Mouse (Mus musculus) T-cell, adult 2 months (primary cell): Measurements from ENCODE around the gene Dnajc6.

Experiments
- DNase-seq: peaks from one replicate; pipeline ENCODE4 v3.0.0; 2022; ENCODE audit warnings: low spot score

Gene Dnajc6

DNA sequence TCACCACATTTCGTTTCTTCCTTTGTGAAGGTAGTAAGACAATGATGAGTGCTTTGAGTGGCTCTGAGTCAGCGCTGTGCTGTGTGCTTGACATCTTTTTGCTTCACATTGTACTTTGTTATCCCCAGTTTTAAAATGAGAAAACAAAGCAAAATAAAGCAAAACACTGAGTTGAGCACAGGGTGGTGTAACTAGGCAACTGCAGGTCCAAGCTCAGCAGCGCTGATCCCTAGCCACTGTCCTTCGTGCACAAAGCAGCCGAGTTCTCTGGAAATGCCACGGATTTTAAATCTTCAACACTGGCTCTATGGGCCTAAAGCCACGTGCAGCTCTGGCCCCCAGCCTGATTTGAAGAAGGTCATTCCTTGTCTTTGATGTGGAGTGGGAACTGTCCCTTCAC is 72.6 kb downstream of the Dnajc6 start:
- DNase-seq = no peak

DNA sequence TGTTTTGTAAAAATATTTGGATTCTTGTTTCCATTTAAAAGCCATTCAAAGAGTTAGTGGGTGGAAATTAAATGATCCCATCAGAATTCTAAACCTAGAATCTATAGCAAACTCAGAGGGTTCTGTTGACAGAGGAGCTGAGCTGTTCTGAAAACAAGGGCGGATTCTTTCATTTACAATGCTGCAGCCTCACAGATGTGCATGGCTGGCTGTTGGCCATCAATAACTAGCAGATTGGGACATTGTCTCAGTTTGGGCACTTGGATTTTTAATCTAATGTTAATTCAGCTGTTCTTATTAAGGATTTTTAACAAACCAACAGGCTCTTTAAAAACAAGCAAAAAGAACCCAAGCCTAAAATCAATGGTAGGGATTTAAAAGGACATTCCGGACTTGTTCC is 75.7 kb downstream of the Dnajc6 start:
- no peak for DNase-seq

DNA sequence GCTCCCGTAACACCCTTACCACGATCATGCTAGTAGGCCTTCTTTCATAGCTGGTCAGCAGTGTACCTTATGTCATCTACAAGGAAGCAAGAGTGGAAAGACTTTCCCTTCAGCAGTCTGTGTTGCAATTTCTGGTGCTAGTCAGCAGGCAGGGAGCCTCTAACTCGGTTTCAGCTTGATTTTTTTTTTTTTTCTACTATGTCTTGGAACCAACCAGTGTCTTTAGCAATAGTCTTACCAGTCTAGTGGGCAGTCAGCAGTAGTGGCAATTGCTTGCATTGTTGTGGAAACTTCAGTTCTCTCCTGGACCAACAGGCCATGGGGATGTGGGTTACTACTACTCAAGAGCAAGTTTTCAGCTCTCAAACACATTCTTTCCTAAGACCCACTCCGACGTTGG is 78.9 kb downstream of the Dnajc6 start:
- no peak for DNase-seq

DNA sequence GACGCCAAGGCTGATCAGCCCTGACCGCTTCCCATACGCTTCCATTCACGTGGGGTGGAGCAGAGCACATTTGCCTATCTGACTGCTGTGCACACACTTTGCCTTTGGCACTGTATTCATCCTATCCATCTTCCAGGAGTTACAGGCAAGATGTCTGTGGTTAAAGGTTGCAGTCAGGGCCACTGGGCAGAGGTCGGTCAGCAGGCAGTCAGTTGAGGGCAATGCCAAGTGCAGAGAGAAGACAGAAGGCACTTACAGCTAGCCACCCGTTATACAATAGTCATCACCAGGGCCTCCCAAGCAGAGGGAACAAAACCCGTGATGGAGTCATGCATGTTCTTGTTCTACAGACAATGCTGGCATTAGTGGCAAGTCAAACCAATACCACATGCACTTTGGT is 82.3 kb downstream of the Dnajc6 start:
- DNase-seq = no peak

DNA sequence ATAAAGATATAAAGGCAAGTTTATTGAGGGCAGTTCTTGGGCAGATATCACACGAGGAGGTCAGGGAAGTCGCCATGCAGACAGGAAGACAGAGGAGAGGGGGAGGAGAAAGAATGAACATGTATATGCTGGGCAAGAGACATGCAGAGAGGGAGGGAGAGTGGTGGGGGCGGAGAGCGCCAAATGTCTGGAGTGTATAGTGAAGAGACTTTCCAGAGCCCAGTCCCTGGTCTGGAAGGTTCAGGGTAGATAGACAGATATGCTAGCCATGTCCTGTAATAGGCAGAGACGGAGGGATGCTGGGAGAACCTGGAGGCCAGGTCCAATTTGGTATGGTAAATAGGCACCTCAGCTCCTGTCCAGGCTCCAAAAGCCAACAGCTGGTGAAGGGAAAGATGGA is 83.1 kb downstream of the Dnajc6 start:
- no peak for DNase-seq

DNA sequence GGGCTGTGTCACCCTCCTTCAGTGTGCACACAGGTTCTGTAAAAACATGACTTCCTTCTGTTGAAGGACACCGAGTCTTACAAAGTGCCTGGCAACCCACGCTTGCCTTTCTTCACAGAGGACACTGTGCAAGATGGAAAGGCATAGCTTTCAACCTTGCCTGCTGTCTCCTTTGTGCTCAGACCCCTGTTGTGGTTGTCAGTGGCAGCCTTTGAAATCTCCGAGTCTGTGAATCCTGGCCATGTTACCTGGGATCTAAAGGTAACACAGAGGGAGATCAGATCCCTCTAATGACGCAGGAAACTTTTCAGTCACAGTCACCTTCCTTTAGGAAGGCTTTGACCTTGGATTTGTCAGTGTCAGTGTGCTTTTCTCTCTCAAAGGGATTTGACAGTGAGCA is 84.7 kb downstream of the Dnajc6 start:
- no peak for DNase-seq

DNA sequence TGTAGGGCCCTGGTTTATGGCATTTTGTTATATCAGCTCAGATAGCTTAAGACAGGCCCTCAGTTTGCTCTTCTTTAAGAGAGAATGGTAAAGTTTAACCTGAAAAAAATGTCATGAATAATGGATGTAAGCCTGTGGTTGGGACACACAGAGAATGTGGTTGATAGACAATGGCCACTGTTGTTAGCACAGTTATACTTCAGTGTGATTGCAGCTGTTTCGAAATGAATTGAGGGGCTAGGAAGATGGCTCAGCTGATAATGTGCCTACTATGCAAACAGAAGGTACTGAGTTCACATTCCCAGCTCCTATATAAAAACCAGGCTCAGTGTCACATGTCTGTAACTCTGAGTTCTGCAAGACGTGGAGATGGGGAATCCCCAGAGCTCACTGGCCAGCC is 86.4 kb downstream of the Dnajc6 start:
- no peak for DNase-seq

DNA sequence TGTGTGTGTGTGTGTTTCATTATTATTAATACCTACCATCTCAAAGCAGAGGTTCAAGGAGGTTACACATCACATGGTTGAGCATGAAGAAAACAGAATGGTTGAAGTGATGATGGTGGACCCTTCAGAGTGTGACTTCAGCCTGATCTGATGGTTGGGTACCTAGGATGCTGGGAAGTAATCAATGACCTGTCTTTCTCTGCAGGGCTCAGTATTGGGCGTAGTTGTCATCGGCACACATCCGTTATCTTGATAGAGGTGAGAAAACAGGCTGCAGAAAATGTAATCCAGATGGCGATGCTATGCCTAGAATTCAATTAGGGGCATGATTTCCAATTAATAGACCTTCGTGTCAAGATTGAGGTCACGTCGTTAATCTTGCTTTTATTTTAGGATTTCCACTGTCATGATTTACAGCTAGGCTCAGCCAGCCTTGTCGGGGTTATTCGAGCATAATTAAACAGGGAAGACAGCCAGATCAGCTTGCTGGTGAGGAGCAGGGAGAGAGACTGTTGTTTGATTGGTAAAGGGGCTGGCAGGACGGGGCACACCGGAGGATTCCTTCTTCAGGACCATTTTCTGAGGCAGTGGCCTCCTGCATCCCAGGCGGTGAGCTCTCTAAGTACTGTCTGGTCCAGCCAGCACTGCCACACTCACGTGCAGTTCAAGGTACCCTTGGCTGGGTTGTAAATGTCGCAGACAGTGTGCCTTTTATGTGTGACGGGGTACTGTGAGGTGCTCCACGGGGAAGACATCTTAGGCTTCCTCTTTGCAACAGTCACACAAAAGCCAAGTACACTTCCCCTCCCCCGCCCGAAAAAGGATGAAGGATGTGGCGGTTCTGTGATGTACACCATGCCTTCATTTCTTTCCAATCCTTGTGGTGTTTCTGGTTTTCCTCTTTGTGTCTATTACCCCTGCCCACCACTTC is 88.3 kb downstream of the Dnajc6 start:
- peak; percentile 3 for DNase-seq

DNA sequence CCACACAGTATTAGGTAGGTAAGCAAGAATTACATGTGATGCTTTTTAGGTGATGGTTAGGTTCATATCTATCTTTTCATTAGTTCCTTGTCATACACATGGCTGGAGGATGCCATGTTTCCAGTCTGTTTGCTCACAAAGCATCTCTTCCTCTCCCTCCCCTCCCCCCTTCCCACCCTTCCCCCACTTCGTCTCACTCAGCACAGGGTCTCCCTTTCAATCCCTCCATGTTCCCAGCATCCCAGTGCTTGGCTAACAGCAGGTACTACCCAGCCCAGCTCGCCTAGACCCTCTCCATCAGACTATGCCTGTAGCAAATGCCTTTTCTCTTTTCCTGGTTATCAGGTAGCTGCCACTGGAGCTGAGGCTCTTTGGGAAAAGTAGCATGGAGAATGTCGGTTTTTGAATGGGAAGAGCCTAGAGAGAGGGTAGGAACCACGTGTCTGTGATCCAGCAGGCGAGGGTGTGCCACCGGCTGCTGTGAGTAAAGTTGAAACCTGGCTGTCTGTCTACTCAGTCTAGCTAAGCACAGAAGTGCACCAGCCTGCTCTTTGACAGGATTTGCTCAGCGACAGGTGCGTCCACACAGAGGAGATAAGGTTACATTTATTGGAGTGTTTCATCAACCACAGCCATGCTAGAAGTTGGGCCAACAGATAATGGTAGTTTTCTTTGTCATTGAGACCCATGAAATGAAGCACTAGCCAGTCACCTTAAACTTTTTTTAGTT is 89.2 kb downstream of the Dnajc6 start:
- no peak for DNase-seq

DNA sequence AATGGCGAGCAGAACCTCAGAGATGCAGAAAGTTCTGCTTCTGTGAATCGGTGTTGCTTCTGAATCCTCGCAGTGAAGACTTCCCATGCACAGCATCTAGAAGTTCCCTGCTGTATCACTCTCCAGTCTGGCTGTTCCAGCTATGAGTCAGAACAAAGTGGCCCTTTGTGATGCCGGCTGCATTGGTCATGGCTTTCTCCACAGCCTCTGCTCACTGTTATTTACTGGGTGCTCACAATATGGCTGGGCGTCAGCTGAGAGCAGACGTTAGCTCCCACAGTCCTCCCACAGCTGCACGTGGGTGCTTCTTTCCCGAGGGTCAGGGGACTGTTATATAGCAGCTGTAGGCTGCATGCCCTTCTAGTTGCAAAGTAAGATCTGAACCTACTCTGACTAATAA is 92.5 kb downstream of the Dnajc6 start:
- DNase-seq = no peak

DNA sequence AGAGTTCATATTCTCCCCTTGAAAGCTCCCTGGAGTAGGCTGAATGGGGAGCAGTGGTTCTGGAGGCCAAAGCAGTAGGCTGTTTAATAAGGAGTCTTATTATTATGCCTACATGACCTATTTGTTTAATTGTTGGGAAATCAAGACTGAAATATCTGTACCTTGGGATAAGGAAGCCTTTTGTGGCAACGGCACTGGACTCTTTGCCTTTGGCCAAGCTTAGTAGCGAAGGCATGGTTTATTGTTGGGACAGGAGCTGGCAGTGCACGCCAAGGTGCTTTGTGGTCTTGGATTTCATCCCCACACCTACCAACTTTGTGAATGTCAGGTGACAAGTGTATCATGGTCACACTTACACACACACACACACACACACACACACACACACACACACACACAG is 93.3 kb downstream of the Dnajc6 start:
- DNase-seq = no peak

DNA sequence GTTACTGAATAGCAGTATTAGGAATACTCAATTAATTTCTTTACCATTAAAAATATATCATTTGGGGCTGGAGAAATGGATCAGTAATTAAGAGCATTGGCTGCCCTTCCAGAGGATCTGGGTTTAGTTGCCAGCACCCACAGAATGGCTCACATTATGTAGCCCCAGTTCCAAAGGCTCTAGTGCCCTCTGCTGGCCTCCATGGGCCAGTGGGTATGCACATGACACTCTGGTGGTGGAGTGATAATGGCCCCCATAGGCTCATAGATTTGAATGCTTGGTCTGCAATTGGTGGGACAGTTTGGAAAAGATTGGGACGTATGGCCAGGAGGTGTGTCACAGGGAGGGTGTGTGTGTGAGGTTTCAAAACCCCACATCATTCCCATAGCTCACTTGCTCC is 95.0 kb downstream of the Dnajc6 start:
- no peak for DNase-seq

DNA sequence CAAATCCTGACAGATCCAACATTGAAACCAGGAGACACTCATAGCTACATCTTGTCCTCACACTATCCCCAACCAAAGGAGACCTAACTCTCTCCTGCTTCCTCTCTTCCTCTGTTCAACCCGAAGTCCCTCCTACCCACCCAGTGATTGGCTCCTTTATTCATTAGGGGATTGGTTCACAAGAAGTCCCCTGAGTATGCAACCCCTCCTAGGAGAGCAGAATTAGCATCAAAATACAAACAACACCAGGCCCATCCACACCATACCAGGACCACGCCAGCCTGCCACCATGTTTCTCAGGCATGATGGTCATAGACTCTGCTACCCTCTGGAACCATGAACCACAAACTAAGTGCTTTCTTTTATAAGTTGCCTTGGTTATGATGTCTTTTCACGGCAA is 96.0 kb downstream of the Dnajc6 start:
- DNase-seq = no peak

DNA sequence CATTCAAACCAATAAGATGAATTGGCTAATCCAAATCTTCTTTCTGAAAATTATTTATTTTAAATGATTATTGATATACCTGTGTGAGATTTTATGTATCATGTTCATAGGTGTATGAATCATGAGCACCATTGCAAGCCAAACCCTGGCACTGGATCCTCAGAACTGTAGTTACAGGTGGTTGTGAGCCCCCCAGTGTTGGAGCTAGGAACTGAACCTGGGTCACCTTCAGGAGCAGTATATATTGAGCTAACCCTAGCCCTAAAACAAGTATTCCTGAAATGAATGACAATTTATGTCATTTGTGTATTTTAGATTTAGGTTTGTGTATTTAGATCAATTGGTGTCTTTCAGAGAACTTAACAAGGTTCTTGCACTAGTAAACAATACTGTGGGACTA is 105.3 kb downstream of the Dnajc6 start:
- DNase-seq = no peak

DNA sequence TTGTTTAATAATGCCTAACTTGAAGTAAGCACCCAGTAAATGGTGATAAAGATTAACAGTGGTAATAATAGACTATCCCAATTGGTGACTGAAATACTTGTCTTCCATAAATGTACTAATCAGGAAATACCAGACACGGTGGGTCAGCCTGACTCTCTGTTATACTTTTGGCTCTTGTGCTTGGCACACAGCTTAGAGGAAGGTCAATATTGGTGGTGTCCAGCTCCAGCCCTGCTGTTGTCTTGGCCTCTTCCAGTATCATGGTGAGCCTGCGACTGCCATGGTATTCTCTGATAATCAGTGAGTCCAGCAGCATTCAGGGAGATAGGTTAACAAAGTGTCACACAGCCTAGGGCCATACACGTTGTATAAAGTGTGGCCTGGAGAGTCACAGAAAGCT is 107.2 kb downstream of the Dnajc6 start:
- DNase-seq = no peak

DNA sequence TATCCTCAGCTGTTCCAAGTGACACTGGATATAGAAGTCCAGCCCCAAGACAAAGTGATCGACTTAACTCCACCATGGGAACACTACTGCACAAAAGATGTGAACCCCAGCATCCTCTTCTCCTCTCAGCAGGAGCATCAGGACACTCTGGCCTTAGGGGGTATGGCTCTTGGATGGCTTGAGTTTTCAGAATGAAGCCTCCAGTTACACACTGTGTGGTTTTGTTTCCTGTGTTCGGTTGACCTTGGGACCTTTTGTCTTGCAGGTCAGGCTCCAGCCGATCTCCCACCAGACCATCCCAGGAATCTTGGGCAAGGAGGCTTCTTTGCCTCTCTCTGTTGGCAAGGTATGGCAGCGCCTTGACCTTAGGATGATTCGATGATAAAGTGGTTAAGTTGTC is 120.1 kb downstream of the Dnajc6 start:
- no peak for DNase-seq

DNA sequence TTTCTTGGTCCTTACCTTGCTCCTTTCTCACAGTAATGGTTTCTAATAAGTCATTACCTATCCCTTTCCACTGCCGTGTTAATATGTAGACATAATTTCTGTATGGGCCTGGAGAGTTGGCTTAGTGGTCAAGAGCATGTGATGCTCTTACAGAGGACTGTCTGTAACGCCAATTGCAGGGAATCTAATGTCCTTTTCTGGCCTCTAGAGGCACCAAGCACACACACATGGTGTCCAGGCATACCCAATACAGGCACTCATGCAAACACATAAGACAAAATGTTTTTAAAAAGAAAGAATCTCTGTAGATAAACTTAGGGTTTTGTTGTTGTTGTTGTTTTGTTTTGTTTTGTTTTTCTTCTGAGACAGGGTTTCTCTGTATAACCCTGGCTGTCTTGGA is 121.3 kb downstream of the Dnajc6 start:
- no peak for DNase-seq

DNA sequence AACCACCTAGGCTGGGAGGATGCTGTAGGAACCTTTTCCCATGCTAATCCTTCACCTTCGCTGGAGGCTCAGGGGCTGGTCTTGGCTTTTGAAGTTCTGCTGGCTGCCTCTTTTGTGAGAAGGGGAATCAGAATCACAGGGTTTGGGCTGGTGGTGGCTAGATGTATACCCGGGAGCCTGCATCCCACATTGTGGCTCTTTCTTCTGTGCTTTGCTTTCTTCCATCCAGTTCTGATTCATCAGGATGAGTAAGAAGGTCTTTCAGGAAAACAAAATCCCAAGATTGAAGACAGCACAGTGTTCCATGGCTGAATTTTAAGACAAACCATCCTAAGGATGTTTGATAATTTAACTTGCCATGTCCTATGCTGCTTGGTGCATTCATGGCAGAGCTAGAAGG is 123.8 kb downstream of the Dnajc6 start:
- no peak for DNase-seq

DNA sequence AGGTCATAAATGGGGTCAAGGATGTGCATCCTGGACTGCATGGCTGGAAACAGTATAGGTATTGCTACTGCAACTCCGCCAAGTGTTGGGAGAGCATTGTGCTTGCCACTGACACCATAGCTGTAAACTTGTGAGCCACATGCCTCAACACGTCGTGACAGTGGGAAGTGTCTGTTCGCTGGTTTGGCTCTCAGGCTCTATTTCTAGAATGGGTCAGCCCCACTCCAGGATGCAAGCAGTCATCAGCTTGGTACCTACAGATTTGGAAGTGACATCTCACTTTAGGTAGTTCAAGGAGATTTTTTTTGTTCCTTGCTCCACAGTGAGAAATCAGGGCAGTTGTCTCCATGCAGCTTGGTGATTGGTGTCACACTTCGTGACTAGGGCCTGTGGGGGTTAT is 124.8 kb downstream of the Dnajc6 start:
- DNase-seq = no peak

DNA sequence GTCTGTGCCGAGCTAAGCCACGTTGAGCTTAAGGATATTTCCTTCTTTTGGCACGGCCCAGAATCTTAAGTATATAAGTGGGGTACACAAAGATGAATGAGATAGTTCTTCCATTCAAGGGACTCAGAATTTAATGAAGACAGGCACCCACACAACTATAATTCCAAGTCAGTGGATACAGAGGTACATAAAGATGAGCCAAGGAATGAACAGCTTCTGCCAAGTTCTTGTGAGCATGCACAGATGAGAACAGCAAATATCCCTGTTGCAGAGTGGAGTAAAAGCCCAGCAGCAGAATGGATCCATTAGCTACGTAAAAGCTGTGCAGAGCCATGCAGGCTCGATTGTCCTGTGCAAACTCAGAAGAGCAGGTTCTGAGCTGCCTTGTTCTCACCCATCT is 128.8 kb downstream of the Dnajc6 start:
- no peak for DNase-seq

DNA sequence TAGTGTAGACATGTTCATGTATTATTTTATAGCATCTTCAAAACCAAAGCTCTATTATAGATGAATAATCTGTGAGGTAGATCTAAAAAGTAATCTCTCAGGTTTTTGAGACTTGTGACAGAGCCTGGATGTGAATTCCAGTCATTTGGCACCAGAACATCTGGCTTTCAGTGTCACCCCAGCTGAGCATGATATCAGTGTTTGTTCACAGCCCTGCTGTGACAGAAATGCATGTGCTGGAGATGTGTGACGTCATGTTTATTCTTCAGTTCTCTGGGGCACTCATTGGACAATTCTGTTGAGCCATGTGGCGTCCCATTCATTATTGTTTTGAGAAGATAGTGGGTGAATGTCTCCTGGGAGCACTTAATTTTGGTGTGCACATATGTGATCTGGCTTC is 139.1 kb downstream of the Dnajc6 start:
- DNase-seq = no peak

DNA sequence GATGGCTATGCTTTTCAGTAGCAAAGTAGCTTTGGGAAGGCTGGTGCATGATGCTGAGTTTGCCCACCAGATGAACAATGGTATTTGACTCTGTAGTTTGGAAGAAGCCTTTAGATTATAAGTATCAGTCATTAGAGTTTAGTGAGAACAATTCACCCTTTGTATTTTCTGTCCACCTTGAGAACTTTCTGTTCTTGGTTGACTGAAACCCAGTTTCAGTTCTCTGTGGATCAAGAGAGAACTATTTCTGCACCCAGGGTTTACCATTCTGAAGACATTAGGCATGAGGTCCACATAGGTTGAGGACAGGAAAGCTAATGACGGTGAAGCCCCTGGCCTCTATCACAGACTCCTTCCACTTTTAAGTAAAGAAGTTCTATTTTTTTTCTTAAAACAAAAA is 141.0 kb downstream of the Dnajc6 start:
- DNase-seq = no peak

DNA sequence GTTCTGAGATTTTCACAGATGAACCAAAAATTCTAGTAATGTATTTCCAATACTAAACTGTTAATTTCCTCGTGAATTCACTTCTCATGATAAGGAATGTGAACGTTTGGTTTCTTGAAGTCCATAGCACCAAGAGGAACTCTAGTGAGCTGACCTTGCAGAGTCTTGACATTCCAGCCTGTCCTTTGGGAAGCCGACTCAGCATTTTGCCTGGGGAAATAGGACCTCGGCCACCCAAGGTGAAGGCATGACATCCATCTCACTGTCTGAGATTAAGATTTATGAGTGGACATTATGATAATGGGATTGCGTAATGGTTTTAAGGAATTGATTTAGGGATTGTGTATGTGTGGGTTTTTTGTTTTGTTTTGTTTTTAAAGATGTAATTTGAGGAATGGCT is 144.2 kb downstream of the Dnajc6 start:
- no peak for DNase-seq

DNA sequence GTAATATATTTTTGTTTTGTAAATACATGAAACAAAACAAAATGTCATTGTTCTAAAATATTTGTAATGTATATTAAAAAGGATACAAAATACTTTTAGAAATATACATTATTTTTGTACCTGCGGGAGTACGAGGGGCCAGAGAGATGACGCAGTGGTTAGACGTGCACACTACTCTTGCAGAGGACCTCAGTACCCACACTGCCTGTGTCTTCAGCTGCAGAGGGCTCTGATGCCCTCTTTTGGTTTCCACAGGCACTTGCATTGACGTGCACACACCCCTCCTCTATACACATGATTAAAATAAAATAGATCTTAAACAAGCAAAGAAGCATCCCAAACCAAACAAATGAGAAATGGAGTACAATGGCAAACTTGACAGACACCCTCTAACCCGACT is 146.3 kb downstream of the Dnajc6 start:
- DNase-seq = no peak
